28 mouse cellular contexts compared by ENCODE assay signal in genomic region chr9:88244492-88244891, GRCm38 (mm10).
"Had no signal": no experiment of that assay in that cellular context is flagged by ENCODE, and none has a peak within 500 bp of the region (broad histone marks: within the 10 kb centered on the region; RNA-seq: fewer than 3 reads in every experiment).

No protein-coding gene starts in this region.

- ATAC-seq: liver, embryonic 12.5 days; liver, postnatal 0 days; midbrain, embryonic 13.5 days; midbrain, embryonic 15.5 days; midbrain, embryonic 16.5 days had no signal

- H3K4me2 ChIP-seq: limb, embryonic 12.5 days; limb, embryonic 13.5 days; limb, embryonic 15.5 days; liver, embryonic 11.5 days; liver, embryonic 12.5 days; liver, embryonic 13.5 days; liver, embryonic 15.5 days; lung, embryonic 14.5 days; lung, embryonic 15.5 days; midbrain, embryonic 11.5 days; midbrain, embryonic 12.5 days; midbrain, embryonic 13.5 days; midbrain, embryonic 15.5 days had no signal

- H3K9me3 ChIP-seq: limb, embryonic 10.5 days; limb, embryonic 12.5 days; limb, embryonic 13.5 days; limb, embryonic 15.5 days; liver, embryonic 12.5 days; liver, embryonic 13.5 days; liver, embryonic 15.5 days; lung, embryonic 15.5 days; megakaryocyte, embryonic 14.5 days; midbrain, embryonic 10.5 days; midbrain, embryonic 12.5 days; midbrain, embryonic 13.5 days; midbrain, embryonic 15.5 days had no signal

- H3K9ac ChIP-seq: limb, embryonic 12.5 days; limb, embryonic 13.5 days; limb, embryonic 15.5 days; liver, embryonic 12.5 days; liver, embryonic 13.5 days; liver, embryonic 14.5 days; liver, embryonic 15.5 days; liver, postnatal 0 days; lung, embryonic 14.5 days; lung, embryonic 15.5 days; midbrain, embryonic 12.5 days; midbrain, embryonic 13.5 days; midbrain, embryonic 15.5 days had no signal

- H3K4me1 ChIP-seq: liver, embryonic 13.5 days; lung, embryonic 15.5 days had no signal

- DNase-seq: left cerebral cortex, postnatal 4 days; liver; liver, embryonic 13.5 days; liver, postnatal 0 days; lung, adult 2 months; lung, embryonic 14.5 days; lung, postnatal 10 days; lung, postnatal 4 days; midbrain, embryonic 14.5 days had no signal

- H3K4me3 ChIP-seq: left cerebral cortex, adult 2 months; limb, embryonic 10.5 days; limb, embryonic 12.5 days; limb, embryonic 13.5 days; limb, embryonic 15.5 days; liver, embryonic 12.5 days; liver, embryonic 13.5 days; liver, embryonic 15.5 days; lung, embryonic 15.5 days; megakaryocyte, embryonic 14.5 days; midbrain, embryonic 10.5 days; midbrain, embryonic 12.5 days; midbrain, embryonic 13.5 days; midbrain, embryonic 15.5 days; myocyte had no signal

- H3K36me3 ChIP-seq: limb, embryonic 10.5 days; limb, embryonic 12.5 days; limb, embryonic 13.5 days; limb, embryonic 15.5 days; liver, embryonic 12.5 days; liver, embryonic 13.5 days; liver, embryonic 15.5 days; lung, embryonic 15.5 days; midbrain, embryonic 10.5 days; midbrain, embryonic 12.5 days; midbrain, embryonic 13.5 days; midbrain, embryonic 15.5 days had no signal

- H3K27ac ChIP-seq: left cerebral cortex, adult 2 months; limb, embryonic 10.5 days; limb, embryonic 12.5 days; limb, embryonic 13.5 days; limb, embryonic 15.5 days; liver, embryonic 12.5 days; liver, embryonic 13.5 days; liver, embryonic 14.5 days; liver, embryonic 15.5 days; lung, embryonic 15.5 days; macrophage; midbrain, embryonic 10.5 days; midbrain, embryonic 12.5 days; midbrain, embryonic 13.5 days; midbrain, embryonic 15.5 days had no signal

- H3K27me3 ChIP-seq: limb, embryonic 12.5 days; limb, embryonic 13.5 days; limb, embryonic 15.5 days; liver, embryonic 12.5 days; liver, embryonic 13.5 days; liver, embryonic 15.5 days; lung, embryonic 15.5 days; megakaryocyte, embryonic 14.5 days; midbrain, embryonic 12.5 days; midbrain, embryonic 13.5 days; midbrain, embryonic 15.5 days had no signal
